Mouse (Mus musculus) monocyte, adult 2 months (primary cell): ENCODE results near the gene Casp12.
"Not testable (repeated sequence)": the region's sequence is repeated elsewhere in the genome, so short reads cannot be mapped to it uniquely, and the experiment has no call there.

ENCODE experiments used
- DNase-seq, 2 experiments: peaks; one replicate each; pipeline ENCODE4 v3.0.0; 2022; ENCODE audit warnings: low spot score in 2 of 2, low read depth in 1 of 2

The Casp12 gene

DNA sequence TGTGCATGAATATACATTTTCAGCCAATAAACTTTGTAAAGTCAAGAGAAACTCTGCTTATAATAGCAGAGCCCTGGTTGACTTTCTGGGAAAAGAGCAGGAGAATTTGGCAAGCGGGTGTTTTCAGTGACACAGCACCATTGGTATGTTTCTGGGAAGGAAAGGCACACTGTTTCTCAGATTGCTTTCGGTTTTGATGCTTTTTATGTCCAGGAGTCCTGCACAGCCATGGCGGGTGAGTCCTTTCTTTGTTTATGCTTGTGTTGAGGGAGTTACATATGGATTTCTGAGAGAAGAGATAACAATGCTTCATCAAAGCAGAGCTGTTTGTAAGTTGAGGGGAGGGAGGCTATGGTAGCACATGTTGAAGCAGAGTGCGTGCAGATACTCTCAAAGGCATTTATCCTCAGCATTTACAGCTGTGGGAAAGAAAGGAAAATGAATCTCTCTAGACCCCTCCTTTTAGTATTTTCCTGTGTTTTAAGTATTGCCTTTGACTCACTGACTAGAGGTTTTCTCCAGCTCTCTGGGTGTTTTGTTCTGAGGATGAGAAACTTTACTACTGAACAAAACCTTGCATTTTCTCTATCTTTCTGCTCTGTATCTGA, at the start of gene Casp12:
Gene Casp12, plus strand, starts transcription at position 140 of the 608 bp plus-strand sequence.
- DNase-seq = no peak

DNA sequence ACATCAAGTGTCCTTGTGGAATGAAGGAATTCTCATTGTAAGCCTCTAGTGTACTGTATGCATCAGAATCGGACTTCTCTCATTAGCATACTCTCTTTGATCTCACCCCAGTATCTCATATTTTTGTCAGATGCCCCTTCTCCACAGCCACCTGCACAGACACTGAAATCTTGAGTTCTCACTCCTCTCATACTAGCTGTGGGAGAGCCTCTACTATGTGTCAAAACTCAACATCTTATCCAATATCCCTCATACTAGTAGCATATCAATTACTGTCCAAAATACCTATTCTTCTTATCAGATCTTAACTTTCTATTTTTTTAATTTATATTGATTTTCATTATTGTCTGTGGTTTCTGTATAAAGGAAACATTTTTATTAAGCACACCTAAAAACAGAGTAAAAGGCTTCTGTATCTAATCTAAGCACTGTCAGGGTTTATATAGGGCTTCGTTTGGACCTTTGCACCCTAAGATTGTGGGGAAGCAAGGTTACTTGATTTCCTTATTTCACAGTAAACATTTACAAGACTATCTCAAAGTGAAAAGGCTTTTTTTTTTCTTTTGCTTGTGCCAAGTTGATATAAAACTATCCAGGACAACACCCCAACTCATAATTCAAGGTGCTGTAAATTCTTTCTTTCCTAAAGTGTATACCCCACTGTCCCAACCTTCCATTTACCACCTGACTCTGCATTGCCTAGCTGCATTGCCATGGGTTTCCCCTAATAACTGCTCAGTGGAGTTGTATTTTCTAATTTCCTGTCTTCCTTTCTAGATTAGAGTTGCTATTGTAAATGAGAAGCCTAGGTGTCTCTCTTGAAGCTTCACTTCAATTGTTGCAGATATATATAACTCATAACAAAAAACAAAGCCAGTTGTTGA, 48.6 kb upstream of the Casp12 start:
- DNase-seq = no peak

DNA sequence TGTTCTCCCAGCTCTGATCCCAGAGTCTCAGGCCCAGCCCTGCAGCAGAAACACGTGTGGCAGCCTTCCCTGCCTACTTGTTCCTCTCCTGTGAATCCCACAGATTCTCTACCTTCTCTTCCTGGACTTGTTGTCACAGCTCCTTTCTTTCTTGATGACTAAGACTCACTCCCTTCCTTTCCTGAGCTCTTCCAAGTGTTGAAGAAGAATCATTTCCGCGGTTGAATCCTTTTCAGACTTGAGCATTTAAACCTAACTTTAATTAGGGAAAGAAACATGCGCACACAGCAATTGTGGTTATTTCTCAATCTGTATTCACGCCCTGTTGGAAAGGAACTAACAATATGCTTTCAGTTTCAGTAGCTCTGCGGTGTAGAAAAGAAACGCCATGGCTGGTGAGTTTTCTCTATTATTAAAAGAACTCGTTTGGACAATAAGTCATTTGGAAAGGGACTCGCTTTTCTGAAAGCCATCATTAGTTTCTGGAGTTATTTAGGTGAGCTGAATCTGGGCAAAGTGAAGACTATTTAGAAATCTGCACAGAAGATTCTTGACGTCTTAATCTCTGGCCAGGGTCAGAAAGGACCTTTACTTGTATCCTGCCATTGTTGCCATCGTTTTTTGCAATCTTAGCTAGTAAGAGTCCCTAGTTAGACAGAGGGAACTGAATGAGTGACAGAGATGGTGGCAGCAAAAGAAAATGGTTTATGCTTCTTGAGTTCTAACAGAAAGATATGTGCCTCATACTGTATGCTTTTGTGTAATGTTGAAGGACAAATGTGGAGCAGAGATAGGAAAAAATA, 46.7 kb upstream of the Casp12 start, which contains the start of gene Casp1:
Gene Casp1, plus strand, starts transcription at position 189 of the 803 bp plus-strand sequence.
- no peak for DNase-seq

DNA sequence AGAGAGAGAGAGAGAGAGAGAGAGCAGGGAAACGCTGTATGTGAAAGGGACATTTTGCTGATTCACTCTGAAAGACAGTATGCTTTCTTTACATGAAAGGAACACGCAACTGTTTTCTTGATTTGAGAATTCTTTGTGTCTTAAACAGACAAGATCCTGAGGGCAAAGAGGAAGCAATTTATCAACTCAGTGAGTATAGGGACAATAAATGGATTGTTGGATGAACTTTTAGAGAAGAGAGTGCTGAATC, 46.2 kb upstream of the Casp12 start:
- no peak for DNase-seq

DNA sequence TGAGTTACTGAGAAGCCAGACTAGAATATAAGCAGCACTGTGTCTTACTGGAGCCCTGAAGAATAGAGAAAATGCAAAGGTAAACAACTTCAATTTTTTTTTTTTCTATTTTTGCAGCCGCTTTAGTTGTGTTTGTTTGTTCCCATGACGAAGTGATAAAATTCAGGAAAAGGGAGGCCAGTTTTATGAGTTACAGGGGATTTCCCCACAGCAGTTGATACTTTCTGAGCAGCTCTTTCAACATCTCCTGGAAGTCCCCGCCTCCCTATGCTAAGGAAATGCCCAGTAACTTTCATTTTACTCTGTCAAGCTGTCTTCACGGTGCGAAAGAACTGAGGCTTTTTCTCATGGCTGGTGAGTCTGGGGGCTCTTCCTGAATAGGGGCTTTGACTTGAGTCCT, 36.7 kb upstream of the Casp12 start, which contains the start of gene Casp4:
Gene Casp4, plus strand, starts transcription at position 268 of the 400 bp plus-strand sequence.
- DNase-seq = peak; percentile 34 to 50

DNA sequence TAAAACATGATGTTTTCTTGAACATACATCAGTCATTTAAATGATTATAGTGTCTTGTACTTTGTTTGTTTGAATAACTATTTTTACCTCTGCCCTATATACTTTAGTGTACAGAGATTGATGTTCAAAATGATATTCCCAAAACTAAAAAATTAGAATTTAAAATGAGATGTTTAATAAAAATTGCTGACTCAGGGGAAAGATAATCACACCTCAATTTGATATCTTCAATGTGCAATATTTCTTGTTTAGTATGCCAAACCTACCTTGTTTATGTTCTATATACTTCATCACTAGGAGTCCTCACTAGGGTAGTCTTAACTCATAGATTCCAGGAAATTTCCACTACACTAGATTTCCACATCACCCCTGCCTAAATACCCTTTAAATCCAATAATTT, 35.1 kb upstream of the Casp12 start:
- DNase-seq = no peak

DNA sequence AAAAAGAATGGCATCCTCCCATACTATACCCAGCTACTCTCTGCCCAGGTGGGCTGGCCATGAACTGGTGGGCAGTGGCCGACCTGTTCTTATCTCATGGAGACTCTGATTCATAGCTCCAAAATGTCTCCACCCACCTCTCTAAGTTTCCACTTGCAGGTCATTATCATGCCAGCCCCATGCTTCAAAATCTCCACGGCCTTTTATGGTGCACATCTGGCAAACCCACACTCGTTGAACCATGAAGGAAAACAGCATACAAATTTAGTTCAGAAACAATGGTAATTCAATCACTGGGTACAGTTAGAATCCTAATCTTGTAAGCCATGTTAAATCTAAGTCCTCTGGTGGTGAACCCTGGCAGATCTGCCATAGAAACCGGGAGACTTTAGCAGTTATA, 33.8 kb upstream of the Casp12 start:
- DNase-seq = no peak

DNA sequence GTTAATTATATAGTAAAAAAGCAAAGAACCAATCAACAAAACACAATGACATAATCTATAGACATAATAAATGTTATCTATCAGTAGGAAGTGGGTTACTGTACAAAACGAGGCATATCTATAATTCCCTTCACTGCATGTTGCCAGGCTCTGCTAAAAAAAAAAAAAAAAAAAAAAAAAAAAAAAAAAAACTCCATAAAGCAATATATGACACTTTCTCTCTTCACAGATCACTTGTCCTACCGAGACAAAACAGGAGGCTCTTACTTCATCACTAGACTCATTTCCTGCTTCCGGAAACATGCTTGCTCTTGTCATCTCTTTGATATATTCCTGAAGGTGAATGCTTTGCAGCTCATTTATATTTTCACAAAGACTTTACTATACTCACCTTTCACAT, 17.0 kb upstream of the Casp12 start:
- DNase-seq = no peak

DNA sequence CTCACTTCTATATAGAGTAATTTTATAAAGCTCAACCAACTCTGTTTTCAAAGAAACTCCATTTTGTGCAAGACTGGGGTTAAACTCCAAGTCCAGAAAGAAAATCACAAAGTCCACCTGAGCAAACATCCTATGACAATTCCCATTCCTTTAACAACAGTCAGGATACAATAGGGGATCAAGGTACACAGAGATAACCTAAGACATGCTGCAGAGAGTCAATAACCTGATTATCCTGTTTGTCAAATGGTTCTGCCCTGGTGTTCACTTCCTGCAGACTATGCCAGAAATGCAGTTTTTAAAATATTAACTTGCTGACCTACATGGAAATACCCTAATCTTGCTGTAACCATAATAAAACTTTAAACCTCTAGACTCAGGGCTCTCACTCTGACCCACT, 12.8 kb upstream of the Casp12 start:
- DNase-seq = no peak

DNA sequence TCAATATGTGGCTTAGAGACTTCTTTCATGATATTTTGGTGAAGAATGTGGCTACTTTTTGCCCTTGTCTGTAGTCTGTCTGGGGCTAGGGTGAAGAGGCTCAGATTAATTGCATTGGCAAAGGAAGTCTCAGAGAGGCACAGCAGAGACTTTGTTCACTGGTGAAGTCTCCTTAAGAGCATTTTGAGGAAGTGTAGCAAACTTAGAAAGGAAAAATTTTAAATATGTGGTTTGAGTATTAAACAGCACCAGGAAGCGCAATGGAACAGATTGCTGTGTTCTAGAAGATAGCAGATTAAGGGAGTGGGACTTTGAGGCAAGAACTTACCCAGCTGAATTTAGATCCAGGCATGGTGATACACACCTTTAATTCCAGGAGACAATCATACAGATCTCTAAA, 11.8 kb upstream of the Casp12 start:
- no peak for DNase-seq

DNA sequence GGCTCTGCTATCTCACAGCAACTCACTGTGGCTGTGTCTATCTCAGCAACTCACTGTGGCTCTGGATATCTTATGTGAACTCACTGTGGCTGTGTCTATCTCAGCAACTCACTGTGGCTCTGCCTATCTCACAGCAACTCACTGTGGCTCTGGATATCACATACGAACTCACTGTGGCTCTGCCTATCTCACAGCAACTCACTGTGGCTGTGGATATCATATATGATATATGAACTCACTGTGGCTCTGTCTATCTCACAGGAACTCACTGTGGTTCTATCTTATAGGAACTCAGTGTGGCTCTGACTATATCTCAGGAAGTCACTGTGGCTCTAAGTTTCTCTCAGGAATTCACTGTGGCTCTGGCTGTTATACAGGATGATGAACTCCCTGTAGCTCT, 2.1 kb upstream of the Casp12 start:
- DNase-seq = no peak

DNA sequence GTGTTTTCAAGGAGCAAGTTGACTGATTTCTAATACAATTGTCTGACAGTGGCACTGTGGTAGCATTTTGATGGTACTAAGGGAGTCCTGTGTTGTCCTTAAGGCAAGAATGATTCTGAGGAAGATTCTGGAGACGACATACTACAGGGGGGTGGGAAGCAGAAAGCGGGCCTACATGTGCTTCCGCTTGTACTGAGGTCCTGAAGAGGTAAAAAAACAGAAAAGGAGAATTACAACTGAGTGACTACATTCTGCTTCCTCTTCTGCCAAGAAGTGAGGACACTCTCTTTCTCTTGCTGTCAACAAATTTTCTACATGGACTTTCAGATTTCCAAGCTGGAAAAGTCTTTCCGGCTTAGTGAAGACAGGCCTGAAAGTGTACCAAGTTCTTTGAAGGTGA, 1.1 kb upstream of the Casp12 start:
- no peak for DNase-seq

DNA sequence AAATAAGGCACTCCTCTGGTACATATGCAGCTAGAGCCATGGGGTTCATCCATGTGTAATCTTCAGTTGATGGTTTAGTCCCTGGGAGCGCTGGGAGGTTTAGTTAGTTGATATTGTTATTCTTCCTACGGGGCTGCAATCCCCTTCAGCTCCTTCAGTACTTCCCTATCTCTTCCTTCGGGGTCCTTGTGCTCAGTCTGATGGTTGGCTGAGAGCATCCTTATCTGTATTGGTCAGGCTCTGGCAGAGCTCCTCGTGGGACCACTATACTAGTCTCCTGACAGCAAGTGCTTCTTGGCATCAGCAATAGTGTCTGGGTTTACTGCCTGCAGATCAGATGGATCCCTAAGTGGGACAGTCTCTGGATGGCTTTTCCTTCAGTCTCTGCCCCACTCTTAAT, 2.2 kb downstream of the Casp12 start:
- no peak for DNase-seq

DNA sequence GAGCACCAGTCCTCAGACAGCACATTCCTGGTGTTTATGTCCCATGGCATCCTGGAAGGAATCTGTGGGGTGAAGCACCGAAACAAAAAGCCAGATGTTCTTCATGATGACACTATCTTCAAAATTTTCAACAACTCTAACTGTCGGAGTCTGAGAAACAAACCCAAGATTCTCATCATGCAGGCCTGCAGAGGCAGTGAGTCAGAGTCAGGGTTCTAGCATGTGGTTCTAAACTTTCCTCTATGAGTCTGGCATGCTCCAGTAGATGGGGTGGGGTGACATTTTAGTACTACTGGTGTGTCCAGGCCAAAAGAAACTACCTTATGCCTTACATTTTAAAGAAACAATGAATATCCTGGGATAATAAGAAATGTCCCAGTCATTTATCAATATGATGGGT, 8.4 kb downstream of the Casp12 start:
- no peak for DNase-seq

DNA sequence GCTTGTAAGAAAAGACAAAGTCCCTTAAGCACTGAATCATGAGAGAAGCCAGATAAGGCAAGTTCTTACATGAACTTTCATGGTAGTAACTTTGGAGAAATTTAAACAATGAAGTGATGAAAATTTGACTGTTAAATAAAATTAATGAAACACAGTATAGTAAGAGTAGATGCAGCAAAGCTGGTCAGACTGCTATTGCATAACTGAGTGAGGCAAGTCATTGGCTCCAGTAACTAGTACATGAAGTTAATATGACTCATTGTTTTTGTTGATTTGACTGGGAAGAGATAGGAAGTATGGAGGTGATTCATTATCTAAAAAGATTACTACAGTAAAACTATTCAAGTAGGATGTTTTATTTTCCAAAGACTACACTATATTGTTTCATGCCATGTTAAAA, 11.6 kb downstream of the Casp12 start:
- no peak for DNase-seq

DNA sequence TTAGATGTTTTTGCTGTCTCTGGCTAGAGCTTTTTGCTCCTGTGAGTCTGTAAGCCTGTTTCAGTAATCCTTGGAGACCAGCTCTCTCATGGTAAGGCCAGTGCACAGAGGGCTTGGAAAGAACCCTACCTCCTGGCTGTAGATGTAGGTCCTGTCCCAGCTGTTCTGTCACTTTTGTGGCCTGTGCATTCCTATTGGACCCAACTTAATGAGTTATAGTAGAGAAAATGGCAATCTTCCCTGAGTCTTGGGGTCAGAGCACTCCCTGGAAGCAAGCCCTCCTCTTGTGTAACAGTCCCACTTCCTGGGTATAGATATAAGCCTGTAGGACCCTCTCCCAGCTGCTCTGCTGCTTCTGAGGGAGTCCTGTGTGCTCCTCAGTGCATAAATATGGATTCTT, 48.3 kb downstream of the Casp12 start:
- no peak for DNase-seq

DNA sequence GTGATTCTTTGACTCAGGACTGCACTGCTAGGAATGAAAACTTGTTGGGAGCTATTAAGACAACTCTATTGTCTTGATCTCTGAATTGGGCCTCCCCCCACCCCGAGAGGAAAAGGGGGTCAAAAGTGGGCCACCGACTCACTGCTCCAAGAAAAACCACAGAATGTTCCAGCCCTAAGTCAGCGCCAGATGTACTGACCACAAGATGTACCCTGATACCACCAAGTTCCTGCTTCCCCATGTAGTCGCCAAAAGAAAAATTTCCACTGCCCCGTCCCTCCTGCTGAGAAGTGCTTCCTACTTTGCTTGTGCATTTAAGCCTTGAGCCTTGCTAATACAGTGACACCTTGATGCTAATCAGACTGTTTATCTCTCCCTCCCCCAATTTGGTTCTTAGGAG, 50.6 kb downstream of the Casp12 start:
- DNase-seq = not testable (repeated sequence)

DNA sequence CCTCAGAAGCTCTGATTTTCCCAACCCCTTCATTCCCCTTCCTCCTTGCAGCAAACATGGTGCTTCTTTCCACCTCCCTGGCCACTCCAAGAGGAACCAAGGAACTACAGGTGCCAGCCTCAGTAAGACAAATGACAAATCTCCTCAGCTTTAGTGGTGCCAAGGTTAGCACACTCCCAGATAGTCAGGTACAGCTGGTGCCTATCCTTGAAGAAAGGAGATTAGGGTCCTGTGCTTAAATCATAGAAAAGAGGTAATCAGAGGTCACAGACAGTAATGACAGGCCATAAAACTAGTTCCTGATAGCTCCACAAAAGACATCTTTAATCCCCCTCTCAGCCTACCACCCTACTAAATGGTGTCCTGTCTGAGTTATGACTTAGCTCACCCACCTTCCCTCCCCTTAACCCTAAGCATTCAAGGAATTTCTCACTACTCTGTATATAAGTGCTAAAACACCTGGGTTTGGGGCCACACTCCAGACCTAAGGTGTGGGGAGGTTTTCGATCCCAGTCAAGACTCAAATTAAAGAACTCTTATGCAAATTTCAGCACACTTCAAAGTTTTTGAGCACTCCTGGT, 65.8 kb downstream of the Casp12 start:
- no peak for DNase-seq

DNA sequence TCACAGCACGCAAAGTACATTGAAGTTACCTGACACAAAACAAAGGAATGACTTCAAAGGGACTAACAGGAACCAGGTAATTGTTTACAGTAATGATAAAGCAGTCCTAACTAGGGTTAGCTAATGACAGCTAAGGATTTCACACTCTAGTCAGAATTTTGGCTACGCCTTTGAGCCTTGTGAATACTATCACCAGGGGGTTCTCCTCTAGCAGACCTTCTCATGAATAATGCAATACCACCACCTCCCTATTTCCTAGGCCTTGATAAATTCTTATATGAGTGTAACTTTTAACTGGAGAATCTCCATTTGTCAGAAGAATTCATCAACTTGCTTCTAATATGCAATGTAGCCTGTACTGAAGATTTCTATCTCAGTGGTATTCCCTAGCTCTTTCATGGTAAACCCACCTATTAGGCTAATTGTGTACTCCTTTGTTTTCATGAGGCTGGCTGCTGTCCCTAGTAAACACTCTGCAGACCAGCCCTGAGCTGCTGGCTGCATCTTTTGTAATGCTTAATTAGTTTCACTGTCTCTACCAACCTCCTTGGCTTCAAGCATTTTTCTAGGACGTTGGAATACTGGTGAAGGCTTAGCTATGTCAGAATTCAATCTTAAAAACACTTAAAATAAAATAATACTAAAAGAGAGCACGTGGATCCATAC, 67.3 kb downstream of the Casp12 start:
- DNase-seq = no peak

DNA sequence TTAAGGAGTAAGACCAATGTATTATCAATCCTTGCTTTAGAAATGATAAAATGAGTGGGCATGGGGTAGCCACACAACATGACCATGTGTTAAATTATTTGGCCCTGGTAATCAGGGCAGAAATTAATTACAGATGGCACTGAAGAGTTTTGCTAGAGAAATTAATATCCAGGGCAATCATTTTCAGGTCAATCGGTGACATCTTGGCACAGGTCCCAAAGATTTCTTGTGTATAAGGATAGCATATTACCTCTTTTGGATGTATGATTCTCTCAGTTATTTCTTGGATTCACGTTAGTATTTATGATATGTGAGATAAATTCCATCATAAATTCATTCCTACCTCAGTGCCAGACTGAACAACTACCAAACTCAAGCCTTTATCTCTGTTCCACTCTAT, 72.6 kb downstream of the Casp12 start:
- no peak for DNase-seq
